Mouse (Mus musculus) left cerebral cortex, adult 8-10 months (tissue): ENCODE measurements around the gene Olfr1417. TPM values are rescaled to one million over a fixed set of nuclear protein-coding genes. Genes with fewer than 3 reads are reported as not detected.

ENCODE experiments used
- DNase-seq, 2 experiments: peaks; one replicate each; pipeline ENCODE4 v3.0.0; 2022; ENCODE audit warnings: low spot score in 2 of 2
- total RNA-seq, 4 experiments: library from RNA; stranded (reverse); gene quantifications; 2 replicates each; pipeline ENCODE4 v1.2.4; 2022

Olfr1417 gene
- total RNA-seq, 4 experiments from 2014 or later = not detected

DNA sequence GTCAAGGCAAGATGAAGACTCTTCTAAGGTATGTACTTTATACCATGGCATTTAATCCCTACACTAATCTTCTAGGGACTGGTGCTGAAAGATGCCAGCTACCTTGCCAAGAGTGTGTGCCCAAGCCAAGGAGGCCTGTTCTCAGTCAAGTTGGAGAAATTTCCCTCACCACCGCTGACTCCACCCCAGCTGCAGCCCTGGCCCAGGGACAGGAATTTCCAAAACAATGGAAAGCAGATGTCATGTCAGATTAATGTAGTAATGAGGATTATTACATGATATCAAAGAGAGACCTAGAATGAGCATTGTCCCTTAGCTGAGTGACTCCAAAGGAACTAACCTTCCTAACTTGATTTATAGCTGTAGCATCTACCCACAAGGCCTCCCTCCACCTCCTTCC, 28.2 kb downstream of the Olfr1417 start:
- DNase-seq = no peak

DNA sequence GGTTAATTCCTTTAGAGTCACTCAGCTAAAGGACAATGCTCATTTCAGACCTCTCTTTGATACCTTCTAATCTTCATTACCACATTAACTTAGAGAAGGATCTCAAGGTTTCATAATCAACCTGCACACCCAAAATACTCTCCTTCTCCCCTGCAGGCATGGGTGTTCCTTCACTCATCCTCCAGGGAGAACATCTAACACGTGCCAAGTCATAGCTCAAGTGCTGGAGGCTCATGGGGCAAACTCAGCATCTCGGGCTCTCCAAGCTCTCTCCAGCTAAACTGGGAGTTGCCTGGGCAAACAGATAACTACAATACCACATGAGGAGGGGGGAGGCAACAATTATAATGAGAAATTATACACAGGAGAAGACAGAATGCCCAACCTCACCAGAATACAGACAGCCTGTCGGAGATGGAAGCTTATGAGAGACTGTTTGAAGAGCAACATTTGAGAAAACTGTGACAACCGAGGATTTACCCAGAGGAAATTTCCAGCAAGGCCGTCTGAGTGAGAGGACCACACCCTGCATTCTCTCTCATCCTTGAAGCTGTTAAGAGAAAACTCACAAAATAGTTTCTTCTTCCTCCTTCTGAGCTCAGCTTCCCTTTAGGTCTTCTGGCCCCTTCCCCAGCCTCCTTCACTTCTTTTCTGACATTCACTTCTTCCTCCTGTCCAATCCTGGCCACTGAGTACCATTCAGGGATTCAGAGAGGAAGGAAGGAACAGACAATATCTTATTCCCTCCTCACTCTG, 28.8 kb downstream of the Olfr1417 start:
- DNase-seq = no peak

DNA sequence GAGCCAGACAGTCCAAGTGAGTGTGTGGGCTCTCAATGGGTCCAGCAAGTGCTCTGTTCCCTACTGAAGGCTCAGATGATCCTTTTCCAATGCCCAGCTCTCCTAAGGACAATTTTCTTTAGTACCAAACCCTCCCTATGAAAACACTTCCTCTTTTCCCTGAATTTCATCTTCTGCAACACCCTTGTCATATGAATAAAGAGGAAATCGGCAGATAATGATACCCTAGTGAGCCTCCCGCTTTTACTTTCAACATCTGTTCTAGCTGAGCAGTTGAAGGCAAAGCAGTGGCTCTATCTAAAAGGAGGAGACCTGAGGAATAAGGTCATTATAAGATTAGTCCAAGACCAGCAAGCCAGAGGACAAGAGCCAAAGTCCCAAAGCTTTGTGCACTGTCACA, 30.6 kb downstream of the Olfr1417 start:
- no peak for DNase-seq

DNA sequence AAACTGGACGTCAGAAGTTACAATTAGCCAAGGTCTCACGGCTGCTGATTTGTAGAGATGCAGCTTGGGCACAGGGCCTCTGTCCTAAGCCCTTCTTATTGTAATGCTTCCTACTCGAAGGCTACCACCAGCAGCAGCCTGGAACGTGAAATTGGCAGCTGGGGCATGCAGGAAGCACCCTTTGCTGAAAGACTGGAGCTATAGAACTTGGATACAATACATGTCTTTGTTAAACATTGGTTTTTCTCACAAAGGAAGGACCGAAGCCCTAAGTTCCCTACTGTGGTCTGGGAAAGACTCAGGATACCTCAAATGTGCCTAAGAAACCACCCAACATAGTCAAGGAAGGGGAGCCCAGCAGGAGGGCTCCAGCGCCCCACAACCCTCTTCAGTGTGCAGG, 31.2 kb downstream of the Olfr1417 start:
- DNase-seq = no peak

DNA sequence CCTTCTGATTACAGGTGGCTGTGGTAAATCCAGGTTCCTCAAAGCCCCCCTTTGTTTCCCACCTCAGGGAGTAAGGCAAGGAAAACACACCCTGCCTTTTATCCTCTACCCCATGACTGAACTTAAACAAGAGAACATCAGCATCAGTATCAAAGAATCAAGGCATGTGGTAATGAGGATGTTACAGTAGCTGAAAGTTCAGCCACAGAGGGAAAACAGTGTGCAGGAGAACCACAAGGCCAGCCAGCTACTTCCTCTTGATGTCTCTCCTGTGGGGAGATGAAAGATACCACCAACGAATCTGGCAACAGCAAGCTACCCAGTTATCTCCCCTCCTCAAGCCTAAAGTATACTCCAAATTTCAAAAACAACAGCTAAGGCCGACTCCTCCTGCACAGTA, 31.8 kb downstream of the Olfr1417 start:
- DNase-seq = no peak

DNA sequence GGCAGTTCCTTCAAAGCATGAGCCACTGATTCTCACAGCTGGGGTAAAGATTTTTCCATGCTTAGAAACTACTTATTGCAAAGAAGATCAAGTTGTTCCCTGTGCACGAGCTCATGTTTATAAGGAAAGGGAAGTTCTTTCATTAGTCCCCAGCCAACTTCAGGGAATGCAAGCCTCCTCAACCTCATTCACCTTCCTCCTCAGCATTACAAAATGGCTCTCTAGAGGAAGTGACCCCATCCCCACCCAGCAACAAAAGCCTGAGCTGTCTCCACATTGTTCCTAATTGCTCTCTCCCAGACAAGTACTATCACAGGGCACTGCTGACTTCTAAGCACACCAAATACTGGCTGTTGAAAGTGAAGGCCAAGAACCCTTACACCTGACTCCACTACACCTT, 34.6 kb downstream of the Olfr1417 start:
- no peak for DNase-seq

DNA sequence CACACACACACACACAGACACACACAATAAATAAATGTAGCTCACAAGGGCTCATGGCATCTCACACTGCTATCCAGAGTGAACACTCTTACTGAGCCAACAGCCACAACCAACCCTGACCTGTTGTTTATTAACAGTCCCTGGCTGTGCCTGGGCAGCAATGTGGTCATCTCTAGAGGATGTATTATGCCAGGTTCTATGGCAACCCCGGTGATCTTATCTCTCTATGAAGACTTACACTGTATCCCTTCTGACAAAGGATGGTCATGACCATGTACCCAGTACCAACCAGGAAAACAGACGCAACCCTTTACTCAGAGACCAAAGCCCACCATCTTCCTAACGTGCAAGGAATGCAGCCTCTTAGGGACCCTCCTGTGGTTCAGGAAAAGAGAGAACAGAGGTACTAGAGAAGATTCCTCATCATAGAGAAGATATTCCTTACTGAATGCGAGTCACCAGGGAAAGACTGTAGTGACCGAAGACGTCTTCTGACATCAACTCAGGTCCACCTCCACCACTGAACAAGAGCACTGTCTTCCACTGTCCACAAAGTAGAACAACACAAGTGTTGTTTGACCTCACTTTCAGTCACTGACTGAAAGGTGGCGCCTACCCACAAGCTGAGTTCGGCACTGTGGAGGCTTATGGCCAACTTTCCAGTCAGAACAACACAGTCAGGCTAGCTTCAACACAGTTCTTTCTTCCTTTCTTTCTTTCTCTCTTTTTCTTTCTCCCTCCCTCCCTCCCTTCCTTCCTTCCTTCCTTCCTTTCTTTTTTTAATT, 38.3 kb downstream of the Olfr1417 start:
- DNase-seq = no peak

DNA sequence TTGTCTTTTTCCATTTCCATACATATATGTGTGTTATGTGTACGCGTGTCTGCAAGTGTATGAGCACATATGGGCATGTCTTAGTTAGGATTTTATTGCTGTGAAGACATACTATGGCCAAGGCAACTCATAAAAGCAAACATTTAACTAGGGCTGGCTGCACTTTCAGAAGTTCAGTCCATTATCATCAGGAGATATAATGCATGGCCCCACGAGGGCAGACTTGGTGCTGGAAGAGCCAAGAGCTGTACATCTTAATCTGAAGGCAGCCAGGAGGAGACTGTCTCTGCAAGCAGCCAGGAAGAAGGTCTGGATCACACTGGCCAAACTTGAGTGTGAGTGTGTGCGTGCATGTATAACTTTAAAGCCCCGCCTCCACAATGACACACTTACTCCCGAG, 44.6 kb downstream of the Olfr1417 start:
- no peak for DNase-seq

DNA sequence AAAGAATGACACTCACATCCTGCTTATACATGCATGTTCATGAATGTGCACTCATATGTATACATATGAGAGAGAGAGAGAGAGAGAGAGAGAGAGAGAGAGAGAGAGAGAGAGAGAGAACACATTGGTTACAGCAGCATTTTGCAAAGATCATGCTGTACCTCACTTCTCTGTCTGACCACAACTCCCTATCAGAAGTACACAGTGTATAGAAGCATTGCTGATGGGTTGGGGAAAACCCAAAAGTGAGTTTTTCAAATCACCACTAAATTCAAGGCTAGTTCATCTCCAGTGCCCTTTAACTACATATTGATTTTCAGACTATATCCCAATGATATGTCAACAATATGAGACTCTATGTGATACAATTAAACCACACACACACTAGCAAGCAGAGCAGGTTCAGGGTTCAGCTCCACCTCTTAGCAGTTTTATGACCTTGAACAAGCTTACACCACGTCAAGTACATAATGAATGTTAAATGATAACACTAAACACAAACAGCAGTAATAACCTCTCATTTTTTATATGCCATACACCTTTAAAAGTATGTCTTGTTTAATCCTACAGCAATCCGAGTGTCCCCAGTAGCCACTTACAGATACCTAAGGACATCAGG, 45.2 kb downstream of the Olfr1417 start:
- no peak for DNase-seq

DNA sequence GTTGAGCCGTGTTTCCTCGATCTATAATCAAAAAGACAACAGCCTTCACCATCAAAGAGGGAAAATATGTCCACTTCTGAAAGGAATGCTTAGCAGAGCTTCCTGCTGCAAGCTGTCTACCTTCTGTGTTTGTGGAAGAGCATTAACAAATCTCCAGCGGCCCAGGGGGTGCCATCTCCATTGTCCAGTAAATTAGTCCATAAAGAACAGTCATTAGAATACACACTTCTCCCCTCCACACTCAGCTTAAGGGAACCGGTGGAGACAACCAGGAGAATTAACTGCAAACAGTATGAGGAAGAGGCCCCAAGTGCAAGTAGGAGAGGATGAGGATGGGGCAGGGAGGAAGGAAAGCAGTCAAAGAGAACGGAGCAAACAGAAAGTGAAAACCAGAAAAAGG, 47.2 kb downstream of the Olfr1417 start:
- no peak for DNase-seq

DNA sequence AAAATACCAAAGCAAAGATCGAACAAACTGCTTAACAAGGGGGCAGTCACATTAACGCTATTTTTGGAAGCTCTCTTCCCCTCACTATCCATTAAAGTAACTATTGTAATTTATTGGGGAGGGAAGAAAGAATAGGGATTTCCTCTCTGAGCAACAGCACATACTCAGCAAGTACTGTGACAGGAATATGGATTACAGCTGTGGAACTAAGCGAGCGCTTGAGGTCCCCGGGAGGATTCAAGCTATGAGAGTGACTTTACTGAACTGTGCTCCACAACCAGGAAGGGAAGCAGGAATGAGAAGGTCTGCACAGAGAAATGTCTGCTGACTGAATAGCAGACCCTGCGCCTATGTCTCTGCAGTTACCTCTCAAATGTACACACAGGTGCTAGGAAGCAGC, 50.1 kb downstream of the Olfr1417 start:
- DNase-seq = no peak

DNA sequence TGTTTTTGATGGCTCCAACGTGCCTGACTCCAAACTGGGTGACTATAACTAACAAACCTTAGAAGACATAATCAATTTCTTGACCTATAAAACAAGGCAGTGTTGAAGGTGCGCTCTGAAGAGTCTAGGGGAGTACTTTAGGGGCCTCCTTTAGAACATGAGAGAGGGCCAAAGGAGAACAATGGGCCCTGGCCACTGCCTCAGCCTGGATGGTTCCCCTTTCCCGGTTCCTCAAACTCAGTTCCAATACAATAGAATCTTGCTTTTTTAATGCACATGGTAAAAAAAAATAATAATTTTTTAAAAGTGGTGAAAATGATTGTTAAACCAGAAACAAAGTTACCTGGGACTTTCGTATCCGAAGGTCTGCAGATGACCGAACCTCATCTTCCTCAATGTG, 51.2 kb downstream of the Olfr1417 start:
- no peak for DNase-seq

DNA sequence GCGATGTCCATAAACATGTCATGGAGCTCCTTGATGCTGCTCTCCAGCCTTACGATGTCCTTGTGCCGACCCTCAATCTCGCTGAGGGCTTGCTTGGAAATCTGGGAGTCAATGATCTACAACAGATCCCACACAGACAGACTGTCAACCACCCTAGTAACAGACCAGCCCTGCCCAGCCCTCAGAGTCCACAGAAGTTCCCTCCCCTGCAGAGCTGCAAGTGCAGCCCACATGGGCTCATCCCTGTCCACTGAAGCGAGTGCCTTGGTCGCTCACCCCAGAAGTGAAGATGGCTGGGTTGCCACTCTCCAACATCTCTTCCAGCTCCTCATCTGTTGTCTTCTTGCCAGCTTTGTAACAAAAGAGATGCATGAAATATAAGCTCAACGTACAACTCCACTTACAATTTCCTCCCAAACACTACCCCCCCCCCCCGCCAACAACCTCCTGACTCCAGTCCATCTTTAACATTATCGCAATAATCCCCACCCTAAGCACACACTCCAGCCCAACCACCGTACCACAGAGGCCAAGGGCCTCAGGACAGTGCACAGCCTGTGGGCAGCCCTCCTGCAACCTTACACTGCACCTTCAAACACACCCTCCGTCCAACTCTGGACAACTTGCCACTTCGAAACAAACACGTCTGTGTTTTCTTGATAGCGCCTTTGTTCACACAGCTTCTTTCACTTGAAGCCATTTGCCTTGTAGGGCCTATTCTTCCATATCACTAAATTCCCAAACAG, 53.4 kb downstream of the Olfr1417 start:
- DNase-seq = no peak

DNA sequence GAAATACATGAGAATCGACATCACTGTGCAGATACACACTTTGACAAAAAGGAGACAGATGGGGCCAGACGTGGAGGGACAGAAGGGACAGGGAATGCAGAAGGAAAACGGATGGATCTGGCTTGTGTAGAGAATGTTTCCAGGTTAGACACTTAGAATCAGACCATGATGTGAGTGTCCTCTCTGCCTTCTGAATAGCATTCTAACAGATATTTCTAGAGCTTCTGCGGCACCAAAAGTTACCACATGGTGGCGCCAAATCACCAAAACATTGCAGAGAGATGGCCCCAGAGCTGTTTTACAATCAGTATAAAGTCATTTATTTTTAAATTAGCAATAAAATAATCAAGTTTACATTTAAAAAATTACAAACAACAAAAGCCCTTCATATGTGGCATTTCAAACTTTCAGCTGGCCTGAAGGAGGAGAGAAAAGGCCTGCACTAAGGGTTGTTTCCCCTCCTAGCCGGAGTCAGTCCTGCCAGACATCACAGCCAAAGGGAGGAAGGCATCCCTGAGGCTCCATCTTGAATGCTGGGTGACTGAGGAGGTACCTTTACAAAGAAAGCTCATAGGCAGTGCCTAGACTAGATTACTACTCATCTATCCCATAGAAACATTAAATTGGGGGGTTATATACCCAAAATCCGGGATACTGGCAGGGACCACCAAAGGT, 61.7 kb downstream of the Olfr1417 start:
- DNase-seq = peak in 1 of 2 experiments; percentile 79

Other genes starting within 250 kb of the Olfr1417 start
- 1 to 10 TPM in 3 of 4 experiments, under 1 TPM in 1; 0.98 to 2.5 (median 2.3) TPM for gene Ms4a6d, start 234.4 kb downstream of the Olfr1417 start, total RNA-seq
- under 1 TPM in 1 of 4 experiments, not detected in 3; 0.40 TPM for gene Ms4a2, start 215.5 kb downstream of the Olfr1417 start, total RNA-seq
- not detected for gene Ms4a3, start 198.4 kb downstream of the Olfr1417 start, total RNA-seq
- not detected for gene Oosp2, start 178.7 kb downstream of the Olfr1417 start, total RNA-seq
- gene Oosp1, start 148.1 kb downstream of the Olfr1417 start, total RNA-seq = not detected
- not detected for gene Oosp3, start 142.2 kb downstream of the Olfr1417 start, total RNA-seq
- gene Gif, start 91.7 kb downstream of the Olfr1417 start, total RNA-seq = not detected
- 10 to 100 TPM; 36.1 to 45.6 (median 42.7) TPM for gene Mrpl16, start 68.8 kb downstream of the Olfr1417 start, total RNA-seq
- gene Stx3, start 19.8 kb downstream of the Olfr1417 start, total RNA-seq = 10 to 100 TPM; 27.7 to 33.8 (median 29.7) TPM
- gene Olfr1418, start 21.8 kb upstream of the Olfr1417 start, total RNA-seq = not detected
- under 1 TPM in 1 of 4 experiments, not detected in 3; 0.13 TPM for gene Olfr1419, start 35.9 kb upstream of the Olfr1417 start, total RNA-seq
- not detected for gene Olfr1420, start 47.3 kb upstream of the Olfr1417 start, total RNA-seq
- 10 to 100 TPM; 19.4 to 22.9 (median 21.1) TPM for gene Patl1, start 73.2 kb upstream of the Olfr1417 start, total RNA-seq
- 10 to 100 TPM; 56.8 to 62.7 (median 59.6) TPM for gene Osbp, start 126.7 kb upstream of the Olfr1417 start, total RNA-seq
- not detected for gene Olfr1423, start 202.1 kb upstream of the Olfr1417 start, total RNA-seq
- not detected for gene Olfr1424, start 223.5 kb upstream of the Olfr1417 start, total RNA-seq
- gene Olfr1425, start 238.5 kb upstream of the Olfr1417 start, total RNA-seq = not detected